Mouse (Mus musculus) gastrocnemius, postnatal 14 days (tissue): ENCODE results near the gene Pomt1. TPM values are rescaled to one million over a fixed set of nuclear protein-coding genes. Genes with fewer than 3 reads are reported as not detected.

Experiments used
- total RNA-seq, 2 experiments: library from RNA; stranded (reverse); gene quantifications; 2 replicates each; pipeline ENCODE4 v1.2.3; 2021

Gene Pomt1
- total RNA-seq, 2 experiments from 2014 or later: 14.4 to 17.3 TPM

Other genes starting within 250 kb of the Pomt1 start
- gene Fam78a, start 151.7 kb upstream of the Pomt1 start, total RNA-seq: 10 to 100 TPM in 1 of 2 experiments, 1 to 10 TPM in 1; 9.5 to 20.5 TPM
- gene Plpp7, start 141.1 kb upstream of the Pomt1 start, total RNA-seq: 100 to 1,000 TPM in 1 of 2 experiments, 10 to 100 TPM in 1; 87.5 to 102 TPM
- 10 to 100 TPM; 79.2 to 83.9 TPM for gene Prrc2b, start 85.5 kb upstream of the Pomt1 start, total RNA-seq
- 10 to 100 TPM; 14.7 to 15.2 TPM for gene Uck1, start 23.6 kb downstream of the Pomt1 start, total RNA-seq
- gene Golga2, start 50.8 kb downstream of the Pomt1 start, total RNA-seq: 10 to 100 TPM; 58.4 to 62.1 TPM
- gene Swi5, start 51.5 kb downstream of the Pomt1 start, total RNA-seq: 100 to 1,000 TPM; 117 to 120 TPM
- 10 to 100 TPM; 29.3 to 30.0 TPM for gene Ciz1, start 115.7 kb downstream of the Pomt1 start, total RNA-seq
- 10 to 100 TPM in 1 of 2 experiments, 1 to 10 TPM in 1; 9.8 to 13.5 TPM for gene Dnm1, start 116.7 kb downstream of the Pomt1 start, total RNA-seq
- gene 1110008P14Rik, start 145.3 kb downstream of the Pomt1 start, total RNA-seq: 10 to 100 TPM; 44.1 to 49.3 TPM
- 1 to 10 TPM; 2.6 to 4.7 TPM for gene Lcn2, start 151.7 kb downstream of the Pomt1 start, total RNA-seq
- gene Ptges2, start 159.3 kb downstream of the Pomt1 start, total RNA-seq: 10 to 100 TPM; 41.3 to 43.2 TPM
- gene Naif1, start 213.9 kb downstream of the Pomt1 start, total RNA-seq: 1 to 10 TPM; 2.4 to 3.1 TPM
- 10 to 100 TPM; 18.1 to 47.8 TPM for gene Slc25a25, start 214.9 kb downstream of the Pomt1 start, total RNA-seq